Mouse (Mus musculus) ES-Bruce4 (cell line): ENCODE results near the gene Herc4. TPM values are rescaled to one million over a fixed set of nuclear protein-coding genes. Genes with fewer than 3 reads are reported as not detected.

ENCODE experiments used
- H3K27ac ChIP-seq: 2 replicates; pipeline ENCODE4 v1.5.1; 2012; ENCODE audit warnings: low read length, inconsistent platforms; ENCODE audit not compliant: insufficient read depth
- H3K27me3 ChIP-seq: 2 replicates; pipeline ENCODE4 v1.6.1; 2012; ENCODE audit warnings: mild to moderate bottlenecking, low read length, inconsistent platforms; ENCODE audit not compliant: control insufficient read depth, poor library complexity, insufficient read depth, severe bottlenecking
- H3K36me3 ChIP-seq: 2 replicates; pipeline ENCODE4 v1.6.1; 2012; ENCODE audit warnings: inconsistent platforms, mild to moderate bottlenecking, low read length, moderate library complexity; ENCODE audit not compliant: control insufficient read depth, poor library complexity, insufficient read depth, severe bottlenecking
- H3K4me1 ChIP-seq: one replicate; pipeline ENCODE4 v1.8.1; 2011; ENCODE audit warnings: low read length; ENCODE audit not compliant: control insufficient read depth, insufficient read depth
- H3K4me3 ChIP-seq: 2 replicates; pipeline ENCODE4 v1.5.1; 2011; ENCODE audit warnings: low read depth, mild to moderate bottlenecking, low read length
- H3K9ac ChIP-seq: 2 replicates; pipeline ENCODE4 v1.6.1; 2012; ENCODE audit warnings: low read depth, mild to moderate bottlenecking, inconsistent platforms; ENCODE audit not compliant: poor library complexity, severe bottlenecking
- H3K9me3 ChIP-seq: replicated peaks from 2 replicates; pipeline ENCODE4 v1.6.1; 2012; ENCODE audit warnings: mild to moderate bottlenecking, low read length, inconsistent platforms; ENCODE audit not compliant: control insufficient read depth, poor library complexity, insufficient read depth, severe bottlenecking
- CTCF ChIP-seq: IDR thresholded peaks from one replicate; pipeline ENCODE4 v1.8.1; 2011; ENCODE audit warnings: low read depth, low read length
- EP300 ChIP-seq: IDR thresholded peaks from 2 replicates; pipeline ENCODE4 v1.6.1; 2011; ENCODE audit warnings: low read depth, low read length; ENCODE audit not compliant: insufficient read depth
- POLR2A ChIP-seq: IDR thresholded peaks from one replicate; pipeline ENCODE4 v1.8.1; 2011; ENCODE audit warnings: low read length; ENCODE audit not compliant: insufficient read depth
- polyA plus RNA-seq: library from polyadenylated mRNA; stranded (reverse); fragments of >200 nt; gene quantifications from 2 replicates; pipeline ENCODE4 v1.2.4, GENCODE M21; 2011; ENCODE audit warnings: low read depth; ENCODE audit not compliant: missing spikeins, insufficient read depth, insufficient read length

Gene Herc4
- polyA plus RNA-seq: 123 and 139 TPM in 2 replicates

DNA sequence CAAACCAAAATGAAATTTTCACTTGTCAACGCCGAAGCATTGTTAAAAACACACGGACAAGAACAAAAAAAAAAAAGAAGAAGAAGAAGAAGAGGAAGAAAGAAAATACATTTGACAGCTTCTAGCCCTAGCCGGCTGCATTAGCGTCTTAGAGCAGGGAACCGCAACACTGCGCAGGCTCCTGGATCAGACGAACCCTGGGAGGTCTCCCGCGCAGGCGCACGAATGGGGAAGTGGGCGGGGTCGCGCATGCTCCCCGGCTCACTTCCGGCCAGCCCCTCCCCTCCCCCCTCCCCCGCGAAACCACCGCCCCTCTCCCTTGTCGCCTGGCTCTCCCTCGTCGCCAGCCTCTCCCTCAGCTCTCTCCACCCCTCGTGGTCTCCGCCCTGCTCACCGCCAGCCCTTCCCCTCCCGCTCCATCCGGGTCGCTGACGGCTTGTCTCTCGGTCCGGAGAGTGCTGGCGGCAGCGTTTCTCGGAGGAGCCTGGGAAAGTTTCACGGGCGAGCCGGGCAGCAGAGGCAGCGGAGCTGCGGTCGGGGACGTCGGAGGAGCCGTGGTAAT is at the start of gene Herc4:
Herc4 (plus strand) TSS at position 318 of the 562 bp plus-strand sequence.
- H3K4me1 ChIP-seq: peaks cover 1% of the 10 kb centered on the region
- H3K4me3 ChIP-seq: peak within 1 kb of the TSS; percentile 81
- H3K27ac ChIP-seq: peak within 1 kb of the TSS; percentile 47
- peaks cover 15% of the 10 kb centered on the region for H3K36me3 ChIP-seq
- no peaks in the 10 kb centered on the region for H3K27me3 ChIP-seq
- no peaks in the 10 kb centered on the region for H3K9me3 ChIP-seq
- TF ChIP-seq CTCF (no peak), EP300 (0 out of 2 replicates have a peak, but pooled peaks have one; percentile 45), POLR2A (peak; percentile 38)
- peak within 1 kb of the TSS; percentile 91 for H3K9ac ChIP-seq

DNA sequence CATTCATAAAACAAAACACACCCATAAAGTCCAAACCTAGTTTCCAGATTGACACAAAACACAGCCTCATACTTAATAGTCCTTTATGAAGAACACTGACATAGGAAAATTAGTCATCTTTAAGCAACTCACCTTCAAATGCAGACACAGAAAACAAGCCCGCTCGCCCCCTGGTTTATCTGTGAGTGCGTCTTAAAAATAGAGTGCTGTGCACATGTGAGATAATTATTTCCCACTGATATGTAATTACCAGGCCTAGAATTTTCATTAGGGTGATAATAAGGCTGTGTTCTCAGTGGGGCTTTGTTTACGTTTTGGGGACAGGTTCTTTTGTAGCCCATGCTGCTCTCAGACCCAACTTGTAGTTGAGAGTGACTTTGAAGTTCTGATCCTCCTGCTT is 44.6 kb upstream of the Herc4 start:
- Histone ChIP-seq H3K36me3 (no peaks in the 10 kb centered on the region), H3K4me1 (no peaks in the 10 kb centered on the region), H3K4me3 (no peak overlapping the region), H3K27ac (no peak overlapping the region), H3K27me3 (no peaks in the 10 kb centered on the region), H3K9me3 (no peaks in the 10 kb centered on the region), H3K9ac (no peak overlapping the region)
- TF ChIP-seq POLR2A (no peak), CTCF (no peak), EP300 (no peak)

DNA sequence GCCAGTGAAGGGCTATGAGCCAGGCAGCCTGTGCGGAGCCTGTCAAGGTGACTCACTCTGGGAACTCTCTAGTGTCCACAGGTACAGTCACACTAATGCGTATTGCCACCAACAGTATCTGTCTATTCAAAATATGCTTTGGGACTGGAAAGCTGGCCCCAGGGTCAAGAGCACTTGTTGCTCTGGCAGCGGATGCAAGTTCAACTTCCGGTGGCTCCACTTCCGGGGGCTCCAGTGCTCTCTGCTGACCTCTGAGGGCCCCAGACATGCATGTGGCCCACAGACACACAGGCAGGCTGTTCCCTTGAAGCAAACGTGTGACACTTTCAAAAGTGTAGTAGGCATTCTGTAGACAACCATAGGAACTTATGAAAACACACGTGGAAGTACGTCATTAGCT is 42.1 kb upstream of the Herc4 start:
- no peaks in the 10 kb centered on the region for H3K9me3 ChIP-seq
- H3K27ac ChIP-seq: no peak overlapping the region
- no peak overlapping the region for H3K9ac ChIP-seq
- no peaks in the 10 kb centered on the region for H3K4me1 ChIP-seq
- H3K27me3 ChIP-seq: no peaks in the 10 kb centered on the region
- no peaks in the 10 kb centered on the region for H3K36me3 ChIP-seq
- H3K4me3 ChIP-seq: no peak overlapping the region
- TF ChIP-seq CTCF (no peak), POLR2A (no peak), EP300 (no peak)

DNA sequence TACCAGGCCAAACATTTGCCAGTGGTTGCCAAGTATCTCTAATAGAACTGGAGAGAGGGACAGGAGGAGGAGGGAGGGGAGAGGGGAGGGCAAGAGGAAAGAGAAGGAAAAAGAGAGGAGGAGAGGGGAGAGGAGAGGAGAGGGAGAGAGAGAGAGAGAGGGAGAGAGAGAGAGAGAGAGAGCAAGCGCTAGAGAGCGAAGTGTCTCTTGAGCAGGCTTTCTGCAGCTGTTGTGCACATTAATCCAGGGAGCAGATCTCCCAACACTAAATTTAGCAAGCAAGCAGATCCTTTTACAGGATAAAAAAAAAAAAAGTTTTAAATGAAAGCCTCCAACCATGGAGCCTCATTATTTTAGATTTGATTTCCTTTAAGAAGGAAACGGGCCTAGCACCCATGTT is 40.6 kb upstream of the Herc4 start:
- H3K27me3 ChIP-seq: no peaks in the 10 kb centered on the region
- no peaks in the 10 kb centered on the region for H3K9me3 ChIP-seq
- H3K4me3 ChIP-seq: no peak overlapping the region
- no peaks in the 10 kb centered on the region for H3K36me3 ChIP-seq
- no peaks in the 10 kb centered on the region for H3K4me1 ChIP-seq
- H3K27ac ChIP-seq: no peak overlapping the region
- H3K9ac ChIP-seq: no peak overlapping the region
- no peak for TF ChIP-seq EP300
- no peak for TF ChIP-seq CTCF
- no peak for TF ChIP-seq POLR2A

DNA sequence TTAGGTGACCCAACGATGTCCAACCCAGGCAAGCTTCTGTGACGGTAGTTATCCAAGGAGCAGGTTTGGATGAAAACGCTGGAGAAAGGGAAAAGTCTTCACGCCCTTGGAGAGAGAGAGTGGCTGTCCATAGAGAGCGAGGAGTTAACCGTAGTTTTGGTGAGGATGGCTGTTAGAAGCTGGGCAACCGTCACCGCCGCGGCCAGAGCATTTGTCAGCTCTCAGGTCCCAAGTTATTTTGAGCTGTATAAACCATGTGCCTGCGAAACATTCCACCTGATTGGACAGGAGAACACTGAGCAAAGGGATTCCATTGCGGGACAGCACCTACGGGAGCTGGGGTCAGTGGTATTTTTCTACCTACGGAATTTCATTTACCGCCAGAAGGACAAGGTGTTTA is 39.9 kb upstream of the Herc4 start, which contains the start of gene Mypn:
Mypn (minus strand) TSS at position 225 of the 400 bp plus-strand sequence.
- Histone ChIP-seq H3K4me1 (no peaks in the 10 kb centered on the region), H3K27ac (no peak within 1 kb of the TSS), H3K36me3 (no peaks in the 10 kb centered on the region), H3K9ac (no peak within 1 kb of the TSS), H3K9me3 (no peaks in the 10 kb centered on the region), H3K4me3 (0 out of 2 replicates have a peak within 1 kb of the TSS, but pooled peaks have one; percentile 46), H3K27me3 (no peaks in the 10 kb centered on the region)
- TF ChIP-seq CTCF: no peak

DNA sequence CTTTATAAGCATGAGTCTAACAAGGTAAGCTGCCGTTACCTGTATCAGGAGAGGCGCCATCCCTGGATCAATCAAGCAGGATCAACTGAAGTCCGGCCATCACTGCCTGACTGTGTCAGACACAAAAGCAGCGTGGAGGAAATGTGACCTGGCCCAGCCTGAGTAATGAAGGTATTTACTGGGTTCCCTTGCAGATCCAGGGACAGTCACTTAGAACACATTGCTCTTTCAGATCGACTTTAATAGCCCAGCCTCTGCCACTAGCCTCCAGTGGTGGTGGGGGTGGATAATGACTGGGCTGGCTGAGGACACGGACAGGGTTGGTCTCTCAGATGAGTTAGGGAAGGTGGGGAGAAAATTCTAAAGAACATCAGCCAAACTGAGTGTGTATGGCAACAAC is 34.7 kb upstream of the Herc4 start:
- Histone ChIP-seq H3K9ac (no peak overlapping the region), H3K9me3 (no peaks in the 10 kb centered on the region), H3K4me3 (no peak overlapping the region), H3K36me3 (no peaks in the 10 kb centered on the region), H3K27ac (no peak overlapping the region), H3K27me3 (no peaks in the 10 kb centered on the region), H3K4me1 (no peaks in the 10 kb centered on the region)
- TF ChIP-seq CTCF: no peak
- TF ChIP-seq EP300: no peak
- TF ChIP-seq POLR2A: no peak
